Mouse (Mus musculus): ENCODE results near the gene 2410004P03Rik. TPM values are rescaled to one million over a fixed set of nuclear protein-coding genes. Genes with fewer than 3 reads are reported as not detected.
A peak's percentile ranks its signal among the peaks of the same experiment; 100 is the strongest.

2410004P03Rik gene
- total and polyA plus RNA-seq, 3 experiments, result 0.14 to 0.84 TPM; not detected in 1

GRCm38 (mm10) chr12:16991376-16991775, 20.2 kb downstream of the 2410004P03Rik start:
- WGBS, result 78% methylated on average over 2 of the region's 2 CpGs
- Histone ChIP-seq H3K27ac (no peak overlapping the region), H3K79me2 (replicated peaks; ENCODE audit: control insufficient read depth, insufficient read depth, low read length) (no peaks in the 10 kb centered on the region), H3K9ac (ENCODE audit: low read depth, low read length) (no peak overlapping the region), H3K27me3 (ENCODE audit: control insufficient read depth, insufficient read depth, low read length) (no peaks in the 10 kb centered on the region), H3K36me3 (ENCODE audit: control insufficient read depth, insufficient read depth, low read length) (no peaks in the 10 kb centered on the region), H3K4me1 (ENCODE audit: control insufficient read depth, insufficient read depth, low read length) (no peaks in the 10 kb centered on the region), H3K4me3 (no peak overlapping the region)
- no peak for TF ChIP-seq POLR2A (IDR thresholded peaks at IDR 0.05; ENCODE audit: insufficient read depth, low read depth, low read length)
- TF ChIP-seq EP300 (IDR thresholded peaks at IDR 0.05; ENCODE audit: insufficient read depth, low read depth, low read length), result no peak
- TF ChIP-seq CTCF (IDR thresholded peaks at IDR 0.05), result no peak
- intact Hi-C loops (cut with DNase I), result no loop called here
- DNase-seq, result no peak

- Histone ChIP-seq H3K27me3 (ENCODE audit: control insufficient read depth, insufficient read depth, low read length) (no peaks in the 10 kb centered on the region), H3K27ac (no peak overlapping the region), H3K4me3 (no peak overlapping the region), H3K4me1 (ENCODE audit: control insufficient read depth, insufficient read depth, low read length) (no peaks in the 10 kb centered on the region), H3K36me3 (ENCODE audit: control insufficient read depth, insufficient read depth, low read length) (peaks cover 8% of the 10 kb centered on the region), H3K9ac (ENCODE audit: low read depth, low read length) (no peak overlapping the region), H3K79me2 (replicated peaks; ENCODE audit: control insufficient read depth, insufficient read depth, low read length) (no peaks in the 10 kb centered on the region)
- intact Hi-C loops (cut with DNase I), result no loop called here
- no peak for DNase-seq
- 87% methylated on average over 1 of the region's 1 CpGs for WGBS
- TF ChIP-seq EP300 (IDR thresholded peaks at IDR 0.05; ENCODE audit: insufficient read depth, low read depth, low read length) (no peak), POLR2A (IDR thresholded peaks at IDR 0.05; ENCODE audit: insufficient read depth, low read depth, low read length) (no peak), CTCF (IDR thresholded peaks at IDR 0.05) (peak; percentile 12; the same call in 1 of the 2 replicates)
Observed at GRCm38 (mm10) chr12:16985778-16986177, 25.7 kb downstream of the 2410004P03Rik start.

- H3K4me1 ChIP-seq (ENCODE audit: control insufficient read depth, insufficient read depth, low read length), result no peaks in the 10 kb centered on the region
- H3K36me3 ChIP-seq (ENCODE audit: control insufficient read depth, insufficient read depth, low read length), result peaks cover 19% of the 10 kb centered on the region
- no peak overlapping the region for H3K4me3 ChIP-seq
- TF ChIP-seq POLR2A (IDR thresholded peaks at IDR 0.05; ENCODE audit: insufficient read depth, low read depth, low read length), result no peak
- TF ChIP-seq CTCF (IDR thresholded peaks at IDR 0.05), result no peak
- TF ChIP-seq EP300 (IDR thresholded peaks at IDR 0.05; ENCODE audit: insufficient read depth, low read depth, low read length), result no peak
- no peak for DNase-seq
- H3K9ac ChIP-seq (ENCODE audit: low read depth, low read length), result no peak overlapping the region
- H3K79me2 ChIP-seq (replicated peaks; ENCODE audit: control insufficient read depth, insufficient read depth, low read length), result no peaks in the 10 kb centered on the region
- no peak overlapping the region for H3K27ac ChIP-seq
- no peaks in the 10 kb centered on the region for H3K27me3 ChIP-seq (ENCODE audit: control insufficient read depth, insufficient read depth, low read length)
- intact Hi-C loops (cut with DNase I), result no loop called here
Observed at GRCm38 (mm10) chr12:16977120-16977519, 34.4 kb downstream of the 2410004P03Rik start.

- no peaks in the 10 kb centered on the region for H3K4me1 ChIP-seq (ENCODE audit: control insufficient read depth, insufficient read depth, low read length)
- no peaks in the 10 kb centered on the region for H3K79me2 ChIP-seq (replicated peaks; ENCODE audit: control insufficient read depth, insufficient read depth, low read length)
- H3K36me3 ChIP-seq (ENCODE audit: control insufficient read depth, insufficient read depth, low read length), result no peaks in the 10 kb centered on the region; the same call in none of the 2 replicates
- WGBS, result 97% methylated on average over 2 of the region's 2 CpGs
- TF ChIP-seq POLR2A (IDR thresholded peaks at IDR 0.05; ENCODE audit: insufficient read depth, low read depth, low read length) (no peak), CTCF (IDR thresholded peaks at IDR 0.05) (no peak), EP300 (IDR thresholded peaks at IDR 0.05; ENCODE audit: insufficient read depth, low read depth, low read length) (no peak)
- no peak overlapping the region for H3K27ac ChIP-seq
- H3K4me3 ChIP-seq, result no peak overlapping the region
- intact Hi-C loops (cut with DNase I), result no loop called here
- no peak overlapping the region for H3K9ac ChIP-seq (ENCODE audit: low read depth, low read length)
- DNase-seq, result no peak
- no peaks in the 10 kb centered on the region for H3K27me3 ChIP-seq (ENCODE audit: control insufficient read depth, insufficient read depth, low read length)
Observed at GRCm38 (mm10) chr12:16966811-16967210, 44.7 kb downstream of the 2410004P03Rik start.

GRCm38 (mm10) chr12:16963354-16963753, 48.2 kb downstream of the 2410004P03Rik start:
- Histone ChIP-seq H3K79me2 (replicated peaks; ENCODE audit: control insufficient read depth, insufficient read depth, low read length) (no peaks in the 10 kb centered on the region), H3K9ac (ENCODE audit: low read depth, low read length) (no peak overlapping the region), H3K27me3 (ENCODE audit: control insufficient read depth, insufficient read depth, low read length) (no peaks in the 10 kb centered on the region), H3K36me3 (ENCODE audit: control insufficient read depth, insufficient read depth, low read length) (peaks cover 4% of the 10 kb centered on the region), H3K27ac (no peak overlapping the region), H3K4me1 (ENCODE audit: control insufficient read depth, insufficient read depth, low read length) (no peaks in the 10 kb centered on the region), H3K4me3 (no peak overlapping the region)
- no peak for TF ChIP-seq POLR2A (IDR thresholded peaks at IDR 0.05; ENCODE audit: insufficient read depth, low read depth, low read length)
- no peak for TF ChIP-seq EP300 (IDR thresholded peaks at IDR 0.05; ENCODE audit: insufficient read depth, low read depth, low read length)
- no peak for TF ChIP-seq CTCF (IDR thresholded peaks at IDR 0.05)
- intact Hi-C loops (cut with DNase I), result no loop called here
- DNase-seq, result no peak
- 85% methylated on average over 2 of the region's 2 CpGs for WGBS

- TF ChIP-seq CTCF (IDR thresholded peaks at IDR 0.05), result peak; percentile 61
- no peak for TF ChIP-seq POLR2A (IDR thresholded peaks at IDR 0.05; ENCODE audit: insufficient read depth, low read depth, low read length)
- Histone ChIP-seq H3K27me3 (ENCODE audit: control insufficient read depth, insufficient read depth, low read length) (no peaks in the 10 kb centered on the region), H3K9ac (ENCODE audit: low read depth, low read length) (no peak overlapping the region), H3K79me2 (replicated peaks; ENCODE audit: control insufficient read depth, insufficient read depth, low read length) (no peaks in the 10 kb centered on the region), H3K4me1 (ENCODE audit: control insufficient read depth, insufficient read depth, low read length) (no peaks in the 10 kb centered on the region), H3K27ac (no peak overlapping the region), H3K4me3 (no peak overlapping the region), H3K36me3 (ENCODE audit: control insufficient read depth, insufficient read depth, low read length) (peaks cover 9% of the 10 kb centered on the region)
- intact Hi-C loops (cut with DNase I), result loop anchor here (5.0 kb wide), 1 partner anchor 132 kb away; no protein-coding TSS in a partner anchor
- no peak for DNase-seq
- 59% methylated on average over 1 of the region's 1 CpGs for WGBS
Observed at GRCm38 (mm10) chr12:16958851-16959250, 52.7 kb downstream of the 2410004P03Rik start.

Other genes starting within 250 kb of the 2410004P03Rik start
- under 1 TPM; 0.25 to 0.39 TPM for gene Greb1, start 210.8 kb downstream of the 2410004P03Rik start, total RNA-seq (2021)
- gene Greb1, start 210.8 kb downstream of the 2410004P03Rik start, polyA plus RNA-seq (2012; rRNA removed), result 0.44 and 0.51 TPM in 2 replicates
- gene E2f6, start 200.8 kb downstream of the 2410004P03Rik start, total RNA-seq (2021), result 10 to 100 TPM; 79.1 to 84.1 TPM
- 46.7 and 87.4 TPM in 2 replicates for gene E2f6, start 200.8 kb downstream of the 2410004P03Rik start, polyA plus RNA-seq (2012; rRNA removed)
- 10 to 100 TPM; 78.0 to 80.2 TPM for gene Rock2, start 116.8 kb downstream of the 2410004P03Rik start, total RNA-seq (2021)
- 11.2 and 27.6 TPM in 2 replicates for gene Rock2, start 116.8 kb downstream of the 2410004P03Rik start, polyA plus RNA-seq (2012; rRNA removed)
- gene Pqlc3, start 11.3 kb downstream of the 2410004P03Rik start, total RNA-seq (2021), result 1 to 10 TPM; 2.6 to 2.8 TPM
- gene Pqlc3, start 11.3 kb downstream of the 2410004P03Rik start, polyA plus RNA-seq (2012; rRNA removed), result 13.6 and 15.8 TPM in 2 replicates
- gene Kcnf1, start 165.2 kb upstream of the 2410004P03Rik start, total RNA-seq (2021), result not detected
- 0.04 and 0.12 TPM in 2 replicates for gene Kcnf1, start 165.2 kb upstream of the 2410004P03Rik start, polyA plus RNA-seq (2012; rRNA removed)

All from heart, adult 2 months (tissue).